Mouse (Mus musculus) inflammation-experienced regulatory T-cells, adult 16 weeks (primary cell): ENCODE results near the gene Tmed3. TPM values are rescaled to one million over a fixed set of nuclear protein-coding genes. Genes with fewer than 3 reads are reported as not detected.

Source experiments
- polyA plus RNA-seq: library from polyadenylated mRNA; unstranded; fragments of 100-300 nt; shearing (Covaris generic); gene quantifications from one replicate; pipeline ENCODE4 v1.2.1, GENCODE M21; 2017

Gene Tmed3
- polyA plus RNA-seq = 51.5 TPM

DNA sequence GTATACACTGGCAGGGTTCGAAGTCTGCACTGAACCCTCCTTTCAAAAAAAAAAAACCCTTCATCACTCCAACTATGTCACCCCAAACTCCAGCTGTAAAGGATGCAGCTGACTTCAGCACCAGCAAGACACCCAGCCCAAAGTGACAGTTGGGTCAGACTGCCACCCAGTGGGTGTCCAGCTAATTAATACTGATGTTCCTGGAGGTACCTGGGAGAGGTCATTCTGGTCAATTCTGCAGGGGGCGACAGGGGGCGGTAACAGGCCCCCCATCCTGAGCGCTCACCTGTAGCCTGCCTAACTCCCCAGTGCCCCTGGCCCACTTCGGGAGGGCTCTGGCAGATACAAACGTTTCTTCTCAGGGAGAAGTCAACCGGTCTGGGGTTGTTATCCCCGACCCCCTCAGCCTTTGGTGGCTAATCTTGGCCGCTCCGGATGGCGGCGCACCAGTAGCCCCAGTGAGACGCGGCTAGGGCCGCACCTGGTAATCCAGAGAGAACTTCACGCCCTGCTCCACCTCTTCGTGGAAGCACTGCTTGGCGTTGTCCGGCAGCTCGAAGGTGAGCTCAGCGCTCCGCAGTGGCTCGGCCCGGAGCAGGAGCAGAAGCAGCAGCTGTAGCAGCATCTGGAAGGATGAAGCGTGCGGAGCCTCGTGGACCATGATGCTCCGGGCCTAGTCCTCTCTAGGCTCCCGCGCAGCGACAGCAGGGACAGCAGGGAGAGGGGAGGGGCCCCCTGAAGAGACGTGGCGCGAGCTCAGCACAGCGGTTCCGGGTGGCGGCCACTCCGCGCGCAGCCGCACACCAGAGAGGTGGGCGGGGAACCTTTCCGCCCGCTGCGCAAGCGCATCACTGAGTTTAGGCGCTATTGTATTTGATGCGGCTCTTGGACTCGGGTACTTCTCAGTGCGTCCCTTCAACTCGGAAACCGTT lies at the start of gene Tmed3:
Gene Tmed3 (minus strand): TSS at position 804 of the 932 bp plus-strand sequence.

DNA sequence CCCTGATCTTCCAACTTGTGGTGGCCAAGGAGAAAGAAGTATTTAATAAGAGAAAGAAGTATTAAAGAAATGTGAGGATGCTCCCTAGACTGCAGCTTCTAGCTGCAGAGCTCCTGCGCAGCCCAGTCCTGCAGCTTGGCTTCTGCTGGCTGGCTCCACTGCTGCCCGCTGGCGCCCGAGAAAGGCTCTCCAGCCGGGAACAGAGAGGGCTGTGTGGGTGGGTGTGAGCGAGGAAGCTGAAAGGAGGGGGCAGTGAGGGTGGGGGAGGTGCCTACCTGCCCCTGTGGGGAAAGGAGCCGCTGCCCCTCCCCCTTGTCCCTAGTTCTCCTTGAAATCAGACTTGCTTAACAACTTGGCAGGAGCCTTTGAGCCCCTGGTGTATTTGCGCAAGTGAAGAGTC lies 33.4 kb upstream of the Tmed3 start, which contains the start of gene Ankrd34c:
Gene Ankrd34c (minus strand): TSS at position 181 of the 400 bp plus-strand sequence.

Other genes with a start within 250 kb of the Tmed3 start
- gene Minar1, start 81.9 kb downstream of the Tmed3 start, polyA plus RNA-seq = not detected
- not detected for gene Ankrd34c, start 33.4 kb upstream of the Tmed3 start, polyA plus RNA-seq
- 0.10 TPM for gene Rasgrf1, start 204.8 kb upstream of the Tmed3 start, polyA plus RNA-seq